Mouse (Mus musculus) neural tube, embryonic 11.5 days (tissue): ENCODE measurements at regions not wholly inside any gene's neighbourhood (a gene's known extent, or its start where the extent isn't known, plus 50 kb on each side); places are given as distances from the start of the nearest gene placed in this dataset.

Source experiments
- ATAC-seq: fragments of 200-750 bp; cut with Nextera tagmentation; 2 replicates; pipeline ENCODE4 v1.8.0; 2017; ENCODE audit warnings: moderate number of reproducible peaks, mild to moderate bottlenecking, moderate TSS enrichment, moderate library complexity; ENCODE audit not compliant: insufficient read depth, low FRiP score, low TSS enrichment
- DNase-seq: peaks from one replicate; pipeline ENCODE4 v3.0.0-alpha.2; 2015; ENCODE audit warnings: low spot score
- H3K27ac ChIP-seq: fragments of 300-500 bp; sonication (generic); 2 replicates; pipeline ENCODE4 v1.5.1; 2014; ENCODE audit warnings: low read depth, mild to moderate bottlenecking, low read length
- H3K27me3 ChIP-seq: fragments of 300-500 bp; sonication (generic); 2 replicates; pipeline ENCODE4 v1.6.1; 2014; ENCODE audit warnings: mild to moderate bottlenecking, low read length, mixed read lengths; ENCODE audit not compliant: control insufficient read depth, insufficient read depth
- H3K36me3 ChIP-seq: fragments of 300-500 bp; sonication (generic); 2 replicates; pipeline ENCODE4 v1.6.1; 2014; ENCODE audit warnings: mild to moderate bottlenecking, low read length, moderate library complexity, mixed read lengths; ENCODE audit not compliant: control insufficient read depth, insufficient read depth
- H3K4me1 ChIP-seq: fragments of 300-500 bp; sonication (generic); 2 replicates; pipeline ENCODE4 v1.6.1; 2014; ENCODE audit warnings: low read length, mixed read lengths; ENCODE audit not compliant: control insufficient read depth, insufficient read depth
- H3K4me2 ChIP-seq: fragments of 300-500 bp; sonication (generic); 2 replicates; pipeline ENCODE4 v1.6.1; 2014; ENCODE audit warnings: low read depth, mild to moderate bottlenecking, moderate library complexity
- H3K4me3 ChIP-seq: fragments of 300-500 bp; sonication (generic); 2 replicates; pipeline ENCODE4 v1.5.1; 2014; ENCODE audit warnings: low read depth, low read length
- H3K9ac ChIP-seq: fragments of 300-500 bp; sonication (generic); 2 replicates; pipeline ENCODE4 v1.6.1; 2014; ENCODE audit warnings: mild to moderate bottlenecking, low read length
- H3K9me3 ChIP-seq: fragments of 300-500 bp; sonication (generic); 2 replicates; pipeline ENCODE4 v1.6.1; 2016; ENCODE audit warnings: low read length; ENCODE audit not compliant: control insufficient read depth
- WGBS: fragments of 180-500 bp; shearing (Covaris S2); extraction: QIAGEN DNeasy Blood & Tissue Kit; methylation state at CpG from one replicate; pipeline ENCODE4 v1.1.7; 2014; 5-methylcytosine and 5-hydroxymethylcytosine counted together

GRCm38 (mm10) chr8:113916649-113917048 lies 68.1 kb upstream of the Adamts18 start:
- 81% methylated on average over 3 of the region's 3 CpGs for WGBS
- Histone ChIP-seq H3K9ac (no peak overlapping the region), H3K27me3 (no peaks in the 10 kb centered on the region), H3K27ac (no peak overlapping the region), H3K4me1 (0 out of 2 replicates have a peak, but pooled peaks cover 4% of the 10 kb centered on the region), H3K9me3 (no peaks in the 10 kb centered on the region), H3K36me3 (no peaks in the 10 kb centered on the region), H3K4me3 (no peak overlapping the region), H3K4me2 (no peak overlapping the region)
- no peak for DNase-seq
- ATAC-seq: no peak

GRCm38 (mm10) chr8:113917197-113917596 lies 68.7 kb upstream of the Adamts18 start:
- 20% methylated on average over 6 of the region's 6 CpGs for WGBS
- Histone ChIP-seq H3K27me3 (no peaks in the 10 kb centered on the region), H3K4me1 (0 out of 2 replicates have a peak, but pooled peaks cover 4% of the 10 kb centered on the region), H3K36me3 (no peaks in the 10 kb centered on the region), H3K4me2 (no peak overlapping the region), H3K9ac (no peak overlapping the region), H3K27ac (no peak overlapping the region), H3K4me3 (no peak overlapping the region), H3K9me3 (no peaks in the 10 kb centered on the region)
- DNase-seq (no peak), ATAC-seq (no peak)

- ATAC-seq: no peak
- Histone ChIP-seq H3K9ac (no peak overlapping the region), H3K27me3 (no peaks in the 10 kb centered on the region), H3K27ac (no peak overlapping the region), H3K4me1 (0 out of 2 replicates have a peak, but pooled peaks cover 4% of the 10 kb centered on the region), H3K9me3 (no peaks in the 10 kb centered on the region), H3K4me3 (no peak overlapping the region), H3K4me2 (no peak overlapping the region), H3K36me3 (no peaks in the 10 kb centered on the region)
- WGBS: 80% methylated on average over 2 of the region's 2 CpGs
- DNase-seq: no peak
Observed at GRCm38 (mm10) chr8:113920306-113920705, 71.8 kb upstream of the Adamts18 start.

- Histone ChIP-seq H3K4me3 (no peak overlapping the region), H3K4me1 (no peaks in the 10 kb centered on the region), H3K27me3 (no peaks in the 10 kb centered on the region), H3K4me2 (no peak overlapping the region), H3K27ac (no peak overlapping the region), H3K36me3 (no peaks in the 10 kb centered on the region), H3K9ac (no peak overlapping the region), H3K9me3 (no peaks in the 10 kb centered on the region)
- 45% methylated on average over 3 of the region's 3 CpGs for WGBS
- ATAC-seq (no peak), DNase-seq (no peak)
Observed at GRCm38 (mm10) chr8:113923381-113923780, 74.8 kb upstream of the Adamts18 start.

- no peak overlapping the region for H3K4me2 ChIP-seq
- H3K9me3 ChIP-seq: no peaks in the 10 kb centered on the region
- no peak overlapping the region for H3K9ac ChIP-seq
- H3K27me3 ChIP-seq: no peaks in the 10 kb centered on the region
- H3K4me1 ChIP-seq: no peaks in the 10 kb centered on the region
- no peak overlapping the region for H3K27ac ChIP-seq
- 85% methylated on average over 3 of the region's 3 CpGs for WGBS
- H3K4me3 ChIP-seq: no peak overlapping the region
- no peak for DNase-seq
- ATAC-seq: no peak
- H3K36me3 ChIP-seq: no peaks in the 10 kb centered on the region
Observed at GRCm38 (mm10) chr8:113953721-113954120, 105.2 kb upstream of the Adamts18 start.

- ATAC-seq: no peak
- Histone ChIP-seq H3K4me3 (no peak overlapping the region), H3K27me3 (no peaks in the 10 kb centered on the region), H3K9ac (no peak overlapping the region), H3K4me2 (no peak overlapping the region), H3K9me3 (no peaks in the 10 kb centered on the region), H3K4me1 (no peaks in the 10 kb centered on the region), H3K27ac (no peak overlapping the region), H3K36me3 (no peaks in the 10 kb centered on the region)
- DNase-seq: no peak
- 86% methylated on average over 14 of the region's 14 CpGs for WGBS
Observed at GRCm38 (mm10) chr8:113956439-113957043, 108.0 kb upstream of the Adamts18 start.

GRCm38 (mm10) chr8:113957821-113958220 lies 109.3 kb upstream of the Adamts18 start:
- Histone ChIP-seq H3K9ac (no peak overlapping the region), H3K36me3 (no peaks in the 10 kb centered on the region), H3K27ac (no peak overlapping the region), H3K4me1 (no peaks in the 10 kb centered on the region), H3K4me3 (no peak overlapping the region), H3K4me2 (no peak overlapping the region), H3K9me3 (no peaks in the 10 kb centered on the region), H3K27me3 (no peaks in the 10 kb centered on the region)
- WGBS: 78% methylated on average over 6 of the region's 6 CpGs
- ATAC-seq (no peak), DNase-seq (no peak)

- Histone ChIP-seq H3K27me3 (no peaks in the 10 kb centered on the region), H3K27ac (no peak overlapping the region), H3K4me1 (0 out of 2 replicates have a peak, but pooled peaks cover 4% of the 10 kb centered on the region), H3K9me3 (no peaks in the 10 kb centered on the region), H3K4me2 (no peak overlapping the region), H3K9ac (no peak overlapping the region), H3K4me3 (no peak overlapping the region), H3K36me3 (no peaks in the 10 kb centered on the region)
- DNase-seq: no peak
- ATAC-seq: no peak
- WGBS: 78% methylated on average over 5 of the region's 5 CpGs
Observed at GRCm38 (mm10) chr8:113975810-113976209, 127.3 kb upstream of the Adamts18 start.

GRCm38 (mm10) chr8:113976626-113977025 lies 128.1 kb upstream of the Adamts18 start:
- DNase-seq (no peak), ATAC-seq (no peak)
- H3K4me3 ChIP-seq: no peak overlapping the region
- no peak overlapping the region for H3K4me2 ChIP-seq
- H3K27ac ChIP-seq: no peak overlapping the region
- no peaks in the 10 kb centered on the region for H3K36me3 ChIP-seq
- H3K4me1 ChIP-seq: 0 out of 2 replicates have a peak, but pooled peaks cover 4% of the 10 kb centered on the region
- H3K9me3 ChIP-seq: no peaks in the 10 kb centered on the region
- no peaks in the 10 kb centered on the region for H3K27me3 ChIP-seq
- WGBS: 57% methylated on average over 4 of the region's 4 CpGs
- H3K9ac ChIP-seq: no peak overlapping the region
